Mouse (Mus musculus) hindbrain, postnatal 0 days (tissue): Measurements from ENCODE around the gene Card9. TPM values are rescaled to one million over a fixed set of nuclear protein-coding genes. Genes with fewer than 3 reads are reported as not detected.

ENCODE experiments used
- ATAC-seq: fragments of 200-750 bp; cut with Nextera tagmentation; 2 replicates; pipeline ENCODE4 v1.8.0; 2017; ENCODE audit warnings: mild to moderate bottlenecking, moderate TSS enrichment, moderate library complexity
- DNase-seq: peaks from one replicate; pipeline ENCODE4 v3.0.0-alpha.2; 2015; ENCODE audit warnings: low spot score
- H3K27ac ChIP-seq: fragments of 300-500 bp; sonication (generic); 2 replicates; pipeline ENCODE4 v1.5.1; 2014; ENCODE audit warnings: mild to moderate bottlenecking
- H3K27me3 ChIP-seq: fragments of 300-500 bp; sonication (generic); 2 replicates; pipeline ENCODE4 v1.6.1; 2014; ENCODE audit warnings: low read length, mixed read lengths; ENCODE audit not compliant: insufficient read depth
- H3K36me3 ChIP-seq: fragments of 300-500 bp; sonication (generic); 2 replicates; pipeline ENCODE4 v1.6.1; 2014; ENCODE audit warnings: low read length, mixed read lengths; ENCODE audit not compliant: insufficient read depth
- H3K4me1 ChIP-seq: fragments of 300-500 bp; sonication (generic); 2 replicates; pipeline ENCODE4 v1.6.1; 2014; ENCODE audit warnings: antibody characterized with exemption, low read length, mixed read lengths; ENCODE audit not compliant: insufficient read depth
- H3K4me2 ChIP-seq: fragments of 300-500 bp; sonication (generic); 2 replicates; pipeline ENCODE4 v1.6.1; 2014; ENCODE audit warnings: low read depth, mild to moderate bottlenecking, low read length, moderate library complexity, mixed read lengths
- H3K4me3 ChIP-seq: fragments of 300-500 bp; sonication (generic); 2 replicates; pipeline ENCODE4 v1.5.1; 2014; ENCODE audit warnings: low read length
- H3K9ac ChIP-seq: fragments of 300-500 bp; sonication (generic); replicated peaks from 2 replicates; pipeline ENCODE4 v1.6.1; 2014; ENCODE audit warnings: mild to moderate bottlenecking, low read length, moderate library complexity, mixed read lengths
- H3K9me3 ChIP-seq: fragments of 300-500 bp; sonication (generic); 2 replicates; pipeline ENCODE4 v1.6.1; 2016; ENCODE audit warnings: low read length, mixed read lengths
- CTCF ChIP-seq: IDR thresholded peaks from 2 replicates; pipeline ENCODE4 v1.5.1; 2016; ENCODE audit warnings: antibody characterized with exemption, control low read depth, low read depth
- WGBS: fragments of 180-500 bp; shearing (Covaris S2); extraction: QIAGEN DNeasy Blood & Tissue Kit; methylation state at CpG from one replicate; pipeline ENCODE4 v1.1.7; 2014; 5-methylcytosine and 5-hydroxymethylcytosine counted together
- polyA plus RNA-seq: library from polyadenylated mRNA; unstranded; fragments of >200 nt; fragmentation: Nextera tagmentation; extraction: Ambion mirVana; gene quantifications from 2 replicates; pipeline ENCODE4 v1.2.1, GENCODE M21; 2015
- total RNA-seq: library from RNA; depleted of rRNA; stranded (reverse); fragments of >200 nt; gene quantifications from 2 replicates; pipeline ENCODE4 v1.2.3, GENCODE M21; 2014

The Card9 gene
- total and polyA plus RNA-seq, 2 experiments from 2014 or later = 1.6 to 2.0 TPM

DNA sequence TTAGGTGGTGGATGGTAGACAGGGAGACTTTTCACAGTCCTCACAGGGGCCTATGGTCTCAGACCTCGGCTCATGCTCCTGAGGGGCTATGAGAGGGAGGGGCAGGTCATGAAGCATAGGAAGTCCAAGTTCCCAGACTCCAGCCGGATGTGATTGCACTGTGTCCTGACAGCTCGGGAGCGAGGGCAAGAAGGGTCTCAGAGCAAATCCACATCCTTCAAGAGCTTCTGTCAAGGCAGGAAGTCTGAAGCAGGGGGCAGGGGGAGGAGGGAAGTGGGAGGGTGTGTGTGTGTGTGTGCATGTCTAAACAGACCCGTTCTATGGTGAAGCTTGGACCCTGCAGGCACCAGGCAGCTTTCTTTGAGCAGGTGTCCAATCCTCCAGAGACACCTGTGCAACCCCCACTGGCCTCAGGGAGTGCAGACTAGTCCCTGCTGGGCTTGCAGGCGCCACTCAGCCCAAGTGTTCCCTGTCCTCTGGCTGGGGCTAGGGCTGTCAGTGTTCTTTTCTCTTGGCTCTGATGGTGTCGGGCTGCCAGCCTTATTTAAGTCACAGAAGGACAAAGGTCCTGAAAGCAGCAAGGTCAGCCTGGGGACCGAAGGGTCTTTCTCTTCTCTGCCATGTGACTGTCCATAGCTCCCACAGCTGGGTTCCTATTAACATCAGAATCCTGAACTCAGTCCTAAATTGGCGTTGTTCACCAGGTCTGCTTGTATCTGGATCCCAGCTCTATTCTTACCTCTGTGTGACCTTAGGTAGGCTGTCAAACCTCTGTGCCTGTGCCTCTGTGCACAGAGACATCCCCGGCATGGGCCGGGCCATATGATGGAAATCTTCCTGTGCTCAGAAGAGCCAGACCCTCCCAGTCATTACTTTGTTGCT lies 17.9 kb downstream of the Card9 start:
- DNase-seq = no peak
- H3K27ac ChIP-seq = peak overlapping the region; percentile 62
- no peak for TF ChIP-seq CTCF
- no peak for ATAC-seq
- no peak overlapping the region for H3K4me2 ChIP-seq
- H3K27me3 ChIP-seq = no peaks in the 10 kb centered on the region
- H3K9ac ChIP-seq = no peak overlapping the region
- no peaks in the 10 kb centered on the region for H3K9me3 ChIP-seq
- peaks cover 67% of the 10 kb centered on the region for H3K36me3 ChIP-seq
- H3K4me3 ChIP-seq = no peak overlapping the region
- H3K4me1 ChIP-seq = no peaks in the 10 kb centered on the region
- WGBS = 65% methylated on average over 11 of the region's 11 CpGs

- peak overlapping the region; percentile 62 for H3K27ac ChIP-seq
- H3K36me3 ChIP-seq = peaks cover 61% of the 10 kb centered on the region
- H3K4me3 ChIP-seq = no peak overlapping the region
- no peak for TF ChIP-seq CTCF
- H3K9ac ChIP-seq = no peak overlapping the region
- ATAC-seq (no peak; the same call in 1 of the 2 replicates), DNase-seq (peak; percentile 29)
- 53% methylated on average over 10 of the region's 10 CpGs for WGBS
- no peak overlapping the region for H3K4me2 ChIP-seq
- H3K27me3 ChIP-seq = no peaks in the 10 kb centered on the region
- no peaks in the 10 kb centered on the region for H3K4me1 ChIP-seq
- no peaks in the 10 kb centered on the region for H3K9me3 ChIP-seq
Observed at GRCm38 (mm10) chr2:26342044-26342443, 18.7 kb downstream of the Card9 start.

- Histone ChIP-seq H3K4me2 (no peak overlapping the region), H3K36me3 (peaks cover 56% of the 10 kb centered on the region), H3K9me3 (no peaks in the 10 kb centered on the region), H3K9ac (no peak overlapping the region), H3K4me1 (no peaks in the 10 kb centered on the region), H3K4me3 (no peak overlapping the region), H3K27ac (peak overlapping the region; percentile 32; the same call in 1 of the 2 replicates), H3K27me3 (no peaks in the 10 kb centered on the region)
- TF ChIP-seq CTCF = no peak
- 92% methylated on average over 2 of the region's 2 CpGs for WGBS
- DNase-seq (no peak), ATAC-seq (no peak)
Observed at GRCm38 (mm10) chr2:26341510-26341981, 19.2 kb downstream of the Card9 start.

DNA sequence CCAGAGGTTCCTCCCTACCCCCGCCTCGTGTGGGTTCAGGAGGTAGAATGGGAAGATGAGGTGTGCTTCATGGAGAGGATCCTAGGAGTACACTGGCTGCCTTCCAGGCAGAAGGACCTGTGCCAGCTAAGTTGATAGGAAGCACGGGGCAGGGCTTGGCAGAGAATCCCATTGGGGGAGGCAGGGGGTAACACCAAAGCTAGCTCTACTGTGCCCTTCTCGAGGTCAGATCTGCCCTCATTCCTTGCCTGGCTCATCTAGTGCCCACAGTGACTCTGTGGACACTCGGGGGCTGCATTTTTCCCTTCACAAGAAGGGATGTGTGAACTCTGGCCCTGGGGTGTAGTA lies 21.5 kb downstream of the Card9 start:
- 0 out of 2 replicates have a peak, but pooled peaks have one; percentile 7 for ATAC-seq
- Histone ChIP-seq H3K27ac (peak overlapping the region; percentile 48; the same call in 1 of the 2 replicates), H3K9me3 (no peaks in the 10 kb centered on the region), H3K4me1 (no peaks in the 10 kb centered on the region), H3K9ac (no peak overlapping the region), H3K4me3 (no peak overlapping the region), H3K36me3 (peaks cover 33% of the 10 kb centered on the region; the same call in 1 of the 2 replicates), H3K4me2 (no peak overlapping the region), H3K27me3 (no peaks in the 10 kb centered on the region)
- 67% methylated on average over 5 of the region's 5 CpGs for WGBS
- TF ChIP-seq CTCF = no peak
- peak; percentile 30 for DNase-seq

- 51% methylated on average over 8 of the region's 13 CpGs for WGBS
- Histone ChIP-seq H3K9ac (no peak overlapping the region), H3K9me3 (no peaks in the 10 kb centered on the region), H3K4me1 (no peaks in the 10 kb centered on the region), H3K4me3 (no peak overlapping the region), H3K27ac (peak overlapping the region; percentile 48; the same call in 1 of the 2 replicates), H3K36me3 (peaks cover 27% of the 10 kb centered on the region; the same call in 1 of the 2 replicates), H3K4me2 (no peak overlapping the region), H3K27me3 (no peaks in the 10 kb centered on the region)
- DNase-seq = peak; percentile 48
- ATAC-seq = peak; percentile 67
- peak; percentile 14; the same call in 1 of the 2 replicates for TF ChIP-seq CTCF
Observed at GRCm38 (mm10) chr2:26338302-26339203, 22.2 kb downstream of the Card9 start.

DNA sequence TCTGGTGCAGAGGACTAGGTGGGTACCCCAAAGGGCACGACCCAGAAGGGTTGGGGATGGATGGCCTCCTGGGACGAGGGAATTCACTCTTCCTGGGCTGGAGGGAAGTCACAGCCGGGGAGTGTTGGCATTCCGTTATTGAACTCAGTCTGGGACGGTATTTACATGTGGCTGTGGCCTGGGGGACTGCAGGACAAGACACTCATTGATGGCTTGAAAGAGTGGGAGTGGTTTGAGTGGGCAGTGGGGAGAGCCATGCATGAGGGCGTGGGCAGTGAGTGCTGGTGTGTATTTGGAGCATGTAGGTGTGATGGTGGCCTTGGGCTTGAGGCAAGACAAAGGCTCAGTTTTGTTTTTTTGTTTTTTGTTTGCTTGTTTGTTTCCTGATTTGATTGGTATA lies 30.0 kb downstream of the Card9 start:
- ATAC-seq (peak; percentile 28; the same call in 1 of the 2 replicates), DNase-seq (peak; percentile 50)
- TF ChIP-seq CTCF = no peak
- H3K9me3 ChIP-seq = no peaks in the 10 kb centered on the region
- no peaks in the 10 kb centered on the region for H3K27me3 ChIP-seq
- peak overlapping the region; percentile 8; the same call in 1 of the 2 replicates for H3K4me3 ChIP-seq
- no peaks in the 10 kb centered on the region for H3K4me1 ChIP-seq
- 61% methylated on average over 6 of the region's 6 CpGs for WGBS
- peaks cover 20% of the 10 kb centered on the region for H3K36me3 ChIP-seq
- H3K4me2 ChIP-seq = peak overlapping the region; percentile 42
- peak overlapping the region; percentile 84 for H3K27ac ChIP-seq
- H3K9ac ChIP-seq = peak overlapping the region; percentile 38
